Mouse (Mus musculus): Measurements from ENCODE around the gene Mrps14. TPM values are rescaled to one million over a fixed set of nuclear protein-coding genes. Genes with fewer than 3 reads are reported as not detected.

Gene Mrps14
- total and polyA plus RNA-seq, 3 experiments: 133 to 138 TPM; not detected in 1

DNA sequence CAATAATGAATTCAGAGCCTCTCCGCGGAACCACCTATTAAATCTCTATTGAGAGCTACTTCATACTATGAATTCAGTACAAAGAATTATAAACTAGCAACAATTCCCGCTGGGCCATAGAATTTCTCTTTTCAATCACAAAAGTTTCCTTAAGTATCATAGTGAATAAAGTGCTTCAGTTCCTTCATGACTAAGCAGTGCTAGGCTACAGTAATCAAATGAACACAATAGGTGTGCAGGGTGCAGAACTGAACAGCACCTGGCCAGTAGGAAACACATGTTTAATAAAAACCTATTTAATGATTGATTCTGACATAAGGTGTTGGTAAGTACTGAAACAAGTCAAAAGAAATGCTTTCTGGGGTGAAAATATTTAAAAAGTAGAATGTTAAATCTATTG is 37.1 kb downstream of the Mrps14 start:
- Histone ChIP-seq H3K9ac (ENCODE audit: control insufficient read depth, low read depth, low read length, poor library complexity, severe bottlenecking) (no peak overlapping the region), H3K9me3 (replicated peaks; ENCODE audit: insufficient read depth, low read length) (no peaks in the 10 kb centered on the region), H3K79me2 (ENCODE audit: control insufficient read depth, insufficient read depth, low read length, poor library complexity) (no peaks in the 10 kb centered on the region), H3K4me3 (ENCODE audit: control insufficient read depth in 1 of 2, insufficient read depth in 1 of 2, low read depth in 2 of 2, low read length in 2 of 2) (no peak overlapping the region), H3K27ac (ENCODE audit: control insufficient read depth, low read depth, low read length) (no peak overlapping the region), H3K4me1 (ENCODE audit: control insufficient read depth in 1 of 2, insufficient read depth in 2 of 2, low read length in 2 of 2) (no peaks in the 10 kb centered on the region; a peak in 1 of 4 replicates), H3K27me3 (ENCODE audit: control insufficient read depth in 1 of 2, insufficient read depth in 2 of 2, low read length in 2 of 2) (no peaks in the 10 kb centered on the region), H3K36me3 (ENCODE audit: control insufficient read depth in 1 of 2, insufficient read depth in 2 of 2, low read length in 2 of 2) (0 out of 4 replicates have a peak, but pooled peaks cover 0 to 2% of the 10 kb centered on the region in 2 experiments)
- no peak for TF ChIP-seq SIN3A (IDR thresholded peaks at IDR 0.05; ENCODE audit: low read length)
- DNase-seq (ENCODE audit: low read depth, low spot score): no peak

DNA sequence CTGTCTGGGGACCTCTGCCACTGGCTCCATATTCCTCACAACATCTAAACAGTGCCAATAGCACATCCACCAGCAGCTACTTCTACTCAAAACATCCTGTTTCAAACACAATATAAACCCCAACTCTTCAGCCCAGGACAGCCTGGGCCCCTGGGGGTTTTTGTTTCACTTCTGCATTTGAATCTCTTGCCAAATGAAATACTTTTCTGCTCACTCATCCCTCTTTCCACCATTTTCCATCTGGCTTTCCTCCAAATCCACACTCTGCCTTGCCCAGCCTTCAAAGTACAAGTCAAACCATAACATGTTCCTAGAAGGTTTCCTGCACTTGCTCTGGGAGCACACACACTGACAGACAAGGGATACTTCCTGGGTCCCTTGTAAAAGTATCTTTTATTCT is 38.9 kb downstream of the Mrps14 start:
- Histone ChIP-seq H3K9ac (ENCODE audit: control insufficient read depth, low read depth, low read length, poor library complexity, severe bottlenecking) (no peak overlapping the region), H3K36me3 (ENCODE audit: control insufficient read depth in 1 of 2, insufficient read depth in 2 of 2, low read length in 2 of 2) (0 out of 4 replicates have a peak, but pooled peaks cover 0 to 2% of the 10 kb centered on the region in 2 experiments), H3K27ac (ENCODE audit: control insufficient read depth, low read depth, low read length) (no peak overlapping the region), H3K9me3 (replicated peaks; ENCODE audit: insufficient read depth, low read length) (no peaks in the 10 kb centered on the region), H3K4me3 (ENCODE audit: control insufficient read depth in 1 of 2, insufficient read depth in 1 of 2, low read depth in 2 of 2, low read length in 2 of 2) (no peak overlapping the region), H3K79me2 (ENCODE audit: control insufficient read depth, insufficient read depth, low read length, poor library complexity) (no peaks in the 10 kb centered on the region), H3K27me3 (ENCODE audit: control insufficient read depth in 1 of 2, insufficient read depth in 2 of 2, low read length in 2 of 2) (no peaks in the 10 kb centered on the region), H3K4me1 (ENCODE audit: control insufficient read depth in 1 of 2, insufficient read depth in 2 of 2, low read length in 2 of 2) (no peaks in the 10 kb centered on the region; a peak in 1 of 4 replicates)
- TF ChIP-seq ZMIZ1 (IDR thresholded peaks at IDR 0.05; ENCODE audit: low read depth, low read length) (no peak), E2F4 (IDR thresholded peaks at IDR 0.05; ENCODE audit: borderline replicate concordance, low read depth, low read length) (no peak), EP300 (IDR thresholded peaks at IDR 0.05; ENCODE audit: low read depth in 1 of 2, low read length in 2 of 2) (no peak), USF1 (IDR thresholded peaks at IDR 0.05; ENCODE audit: low read depth, low read length) (no peak), RCOR1 (IDR thresholded peaks at IDR 0.05; ENCODE audit: low read depth, low read length) (no peak), POLR2A (IDR thresholded peaks at IDR 0.05; ENCODE audit: control insufficient read depth in 1 of 2, insufficient read depth in 1 of 2, low read depth in 1 of 2, low read length in 2 of 2, poor library complexity in 1 of 2) (no peak), MXI1 (IDR thresholded peaks at IDR 0.05; ENCODE audit: low read depth, low read length) (no peak), CHD2 (IDR thresholded peaks at IDR 0.05; ENCODE audit: low read length) (no peak), POLR2AphosphoS2 (IDR thresholded peaks at IDR 0.05; ENCODE audit: low read length) (no peak), BHLHE40 (IDR thresholded peaks at IDR 0.05; ENCODE audit: borderline replicate concordance, low read depth, low read length) (no peak), TCF12 (IDR thresholded peaks at IDR 0.05; ENCODE audit: low read depth, low read length) (no peak), GABPA (IDR thresholded peaks at IDR 0.05; ENCODE audit: low read depth, low read length) (no peak), RAD21 (IDR thresholded peaks at IDR 0.05; ENCODE audit: low read depth, low read length) (no peak), TAL1 (IDR thresholded peaks at IDR 0.05; ENCODE audit: low read length) (no peak)
- peak; percentile 46 for DNase-seq (ENCODE audit: low read depth, low spot score)

DNA sequence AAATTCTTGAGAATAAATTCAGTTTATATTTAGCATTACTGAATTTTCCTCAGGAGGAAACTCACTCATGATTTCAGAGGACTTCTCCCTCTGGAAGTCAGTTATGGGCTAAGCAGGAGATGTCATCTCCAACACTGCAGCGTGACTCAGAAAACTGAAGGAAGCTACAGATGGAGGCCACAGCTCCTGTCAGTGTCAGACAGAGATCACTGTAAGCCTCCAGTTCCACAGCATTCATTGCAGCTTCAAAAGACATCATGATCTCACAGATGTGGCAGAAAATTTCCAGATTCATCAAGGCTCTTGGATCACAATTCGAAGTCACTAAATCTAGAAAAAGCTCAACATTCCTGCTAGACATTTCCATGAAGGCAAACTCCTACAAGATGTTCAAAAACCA is 43.0 kb downstream of the Mrps14 start:
- Histone ChIP-seq H3K9me3 (replicated peaks; ENCODE audit: insufficient read depth, low read length) (no peaks in the 10 kb centered on the region), H3K27ac (ENCODE audit: control insufficient read depth, low read depth, low read length) (no peak overlapping the region), H3K27me3 (ENCODE audit: control insufficient read depth in 1 of 2, insufficient read depth in 2 of 2, low read length in 2 of 2) (no peaks in the 10 kb centered on the region), H3K4me1 (ENCODE audit: control insufficient read depth in 1 of 2, insufficient read depth in 2 of 2, low read length in 2 of 2) (no peaks in the 10 kb centered on the region; a peak in 1 of 4 replicates), H3K9ac (ENCODE audit: control insufficient read depth, low read depth, low read length, poor library complexity, severe bottlenecking) (no peak overlapping the region), H3K79me2 (ENCODE audit: control insufficient read depth, insufficient read depth, low read length, poor library complexity) (no peaks in the 10 kb centered on the region), H3K36me3 (ENCODE audit: control insufficient read depth in 1 of 2, insufficient read depth in 2 of 2, low read length in 2 of 2) (peaks cover 0 to 4% of the 10 kb centered on the region in 2 experiments; a peak in 3 of 4 replicates), H3K4me3 (ENCODE audit: control insufficient read depth in 1 of 2, insufficient read depth in 1 of 2, low read depth in 2 of 2, low read length in 2 of 2) (no peak overlapping the region)
- no peak for TF ChIP-seq MYB (IDR thresholded peaks at IDR 0.05; ENCODE audit: low read depth, low read length)
- DNase-seq (ENCODE audit: low read depth, low spot score): no peak
